Mouse (Mus musculus) testis, adult 2 months (tissue): ENCODE results near the gene Gm20388.

Experiments used
- CTCF ChIP-seq: fragments of 200-500 bp; IDR thresholded peaks from 2 replicates; pipeline ENCODE4 v1.5.1; 2012; ENCODE audit warnings: low read depth, mild to moderate bottlenecking, inconsistent platforms, low read length, moderate library complexity; ENCODE audit not compliant: control insufficient read depth, insufficient read depth, insufficient replicate concordance
- POLR2A ChIP-seq: fragments of 200-500 bp; IDR thresholded peaks from 2 replicates; pipeline ENCODE4 v1.6.1; 2012; ENCODE audit warnings: low read depth, mild to moderate bottlenecking, inconsistent platforms, low read length, moderate library complexity; ENCODE audit not compliant: control insufficient read depth

- TF ChIP-seq POLR2A (no peak), CTCF (no peak)
Observed at GRCm38 (mm10) chr8:122933973-122934372, 3023.3 kb downstream of the Gm20388 start.
